Mouse (Mus musculus) ES-Bruce4 (cell line): Measurements from ENCODE around the gene Lrrc9. TPM values are rescaled to one million over a fixed set of nuclear protein-coding genes. Genes with fewer than 3 reads are reported as not detected.

Experiments
- H3K27ac ChIP-seq: 2 replicates; pipeline ENCODE4 v1.5.1; 2012; ENCODE audit warnings: low read length, inconsistent platforms; ENCODE audit not compliant: insufficient read depth
- H3K27me3 ChIP-seq: 2 replicates; pipeline ENCODE4 v1.6.1; 2012; ENCODE audit warnings: mild to moderate bottlenecking, low read length, inconsistent platforms; ENCODE audit not compliant: control insufficient read depth, poor library complexity, insufficient read depth, severe bottlenecking
- H3K36me3 ChIP-seq: 2 replicates; pipeline ENCODE4 v1.6.1; 2012; ENCODE audit warnings: inconsistent platforms, mild to moderate bottlenecking, low read length, moderate library complexity; ENCODE audit not compliant: control insufficient read depth, poor library complexity, insufficient read depth, severe bottlenecking
- H3K4me1 ChIP-seq: one replicate; pipeline ENCODE4 v1.8.1; 2011; ENCODE audit warnings: low read length; ENCODE audit not compliant: control insufficient read depth, insufficient read depth
- H3K4me3 ChIP-seq: 2 replicates; pipeline ENCODE4 v1.5.1; 2011; ENCODE audit warnings: low read depth, mild to moderate bottlenecking, low read length
- H3K9ac ChIP-seq: 2 replicates; pipeline ENCODE4 v1.6.1; 2012; ENCODE audit warnings: low read depth, mild to moderate bottlenecking, inconsistent platforms; ENCODE audit not compliant: poor library complexity, severe bottlenecking
- H3K9me3 ChIP-seq: replicated peaks from 2 replicates; pipeline ENCODE4 v1.6.1; 2012; ENCODE audit warnings: mild to moderate bottlenecking, low read length, inconsistent platforms; ENCODE audit not compliant: control insufficient read depth, poor library complexity, insufficient read depth, severe bottlenecking
- CTCF ChIP-seq: IDR thresholded peaks from one replicate; pipeline ENCODE4 v1.8.1; 2011; ENCODE audit warnings: low read depth, low read length
- EP300 ChIP-seq: IDR thresholded peaks from 2 replicates; pipeline ENCODE4 v1.6.1; 2011; ENCODE audit warnings: low read depth, low read length; ENCODE audit not compliant: insufficient read depth
- POLR2A ChIP-seq: IDR thresholded peaks from one replicate; pipeline ENCODE4 v1.8.1; 2011; ENCODE audit warnings: low read length; ENCODE audit not compliant: insufficient read depth
- polyA plus RNA-seq: library from polyadenylated mRNA; stranded (reverse); fragments of >200 nt; gene quantifications from 2 replicates; pipeline ENCODE4 v1.2.4, GENCODE M21; 2011; ENCODE audit warnings: low read depth; ENCODE audit not compliant: missing spikeins, insufficient read depth, insufficient read length

Gene Lrrc9
- polyA plus RNA-seq, 1 experiment: 4.6 TPM

GRCm38 (mm10) chr12:72461894-72462530 is 20.3 kb downstream of the Lrrc9 start:
- H3K4me3 ChIP-seq: no peak overlapping the region
- no peaks in the 10 kb centered on the region for H3K4me1 ChIP-seq
- no peaks in the 10 kb centered on the region for H3K27me3 ChIP-seq
- no peaks in the 10 kb centered on the region for H3K36me3 ChIP-seq
- no peak overlapping the region for H3K9ac ChIP-seq
- H3K27ac ChIP-seq: no peak overlapping the region
- H3K9me3 ChIP-seq: no peaks in the 10 kb centered on the region
- TF ChIP-seq CTCF (peak; percentile 33), POLR2A (no peak)

- TF ChIP-seq EP300 (no peak), CTCF (no peak), POLR2A (no peak)
- H3K4me1 ChIP-seq: no peaks in the 10 kb centered on the region
- no peaks in the 10 kb centered on the region for H3K9me3 ChIP-seq
- H3K4me3 ChIP-seq: no peak overlapping the region
- no peak overlapping the region for H3K9ac ChIP-seq
- H3K27me3 ChIP-seq: no peaks in the 10 kb centered on the region
- H3K27ac ChIP-seq: no peak overlapping the region
- H3K36me3 ChIP-seq: no peaks in the 10 kb centered on the region
Measured at GRCm38 (mm10) chr12:72465826-72466501, 24.3 kb downstream of the Lrrc9 start.

GRCm38 (mm10) chr12:72467269-72467668 is 25.6 kb downstream of the Lrrc9 start:
- TF ChIP-seq CTCF (no peak), POLR2A (no peak), EP300 (no peak)
- Histone ChIP-seq H3K4me1 (no peaks in the 10 kb centered on the region), H3K27ac (no peak overlapping the region), H3K9ac (no peak overlapping the region), H3K9me3 (no peaks in the 10 kb centered on the region), H3K36me3 (no peaks in the 10 kb centered on the region), H3K4me3 (no peak overlapping the region), H3K27me3 (no peaks in the 10 kb centered on the region)

DNA sequence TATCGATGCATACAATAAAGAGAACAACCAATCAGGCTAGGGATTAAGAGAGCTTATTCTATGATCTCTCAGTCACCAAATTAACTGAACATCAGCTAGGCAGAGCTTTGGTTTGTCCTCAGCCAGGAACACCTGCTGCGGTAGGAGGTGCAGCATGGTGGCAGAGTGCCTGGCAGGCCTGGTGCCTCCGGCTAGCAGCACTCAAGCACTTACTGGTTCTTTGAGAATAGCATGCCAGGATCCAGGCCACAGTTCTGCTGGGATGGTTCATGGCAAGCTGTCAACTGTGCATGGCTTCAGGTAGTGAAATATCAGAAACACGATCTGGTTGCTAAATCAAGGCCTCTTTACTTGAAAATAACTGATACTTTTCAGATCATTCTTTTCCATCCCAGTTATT is 26.1 kb downstream of the Lrrc9 start:
- Histone ChIP-seq H3K27me3 (no peaks in the 10 kb centered on the region), H3K4me1 (no peaks in the 10 kb centered on the region), H3K36me3 (no peaks in the 10 kb centered on the region), H3K4me3 (no peak overlapping the region), H3K9ac (no peak overlapping the region), H3K9me3 (no peaks in the 10 kb centered on the region), H3K27ac (no peak overlapping the region)
- TF ChIP-seq POLR2A (no peak), EP300 (no peak), CTCF (no peak)

GRCm38 (mm10) chr12:72476773-72477450 is 35.2 kb downstream of the Lrrc9 start:
- Histone ChIP-seq H3K4me1 (no peaks in the 10 kb centered on the region), H3K27ac (no peak overlapping the region), H3K9me3 (no peaks in the 10 kb centered on the region), H3K9ac (no peak overlapping the region), H3K4me3 (no peak overlapping the region), H3K27me3 (no peaks in the 10 kb centered on the region), H3K36me3 (no peaks in the 10 kb centered on the region)
- TF ChIP-seq EP300 (no peak), POLR2A (no peak), CTCF (no peak)

DNA sequence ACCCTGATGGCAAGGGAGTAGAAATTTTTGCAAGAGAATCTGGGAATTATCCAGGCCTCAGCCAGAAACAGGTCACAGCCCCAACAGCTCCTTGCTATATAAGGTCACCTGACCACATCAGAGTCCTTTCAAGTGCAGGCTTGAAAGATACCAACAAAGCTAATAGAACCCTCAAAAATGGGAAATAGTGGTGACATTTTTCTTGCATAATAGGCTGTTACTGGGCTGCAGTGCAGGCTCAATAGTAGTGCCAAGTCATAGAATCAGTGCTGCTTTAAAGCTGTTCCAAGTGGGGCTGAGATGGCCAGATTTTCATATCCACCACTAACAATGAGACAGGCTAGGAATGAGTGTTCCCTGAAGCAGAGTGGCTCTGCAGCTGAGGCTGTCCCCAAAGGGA is 40.6 kb downstream of the Lrrc9 start:
- H3K9me3 ChIP-seq: no peaks in the 10 kb centered on the region
- H3K36me3 ChIP-seq: no peaks in the 10 kb centered on the region
- H3K4me1 ChIP-seq: no peaks in the 10 kb centered on the region
- H3K27ac ChIP-seq: no peak overlapping the region
- H3K4me3 ChIP-seq: no peak overlapping the region
- no peak overlapping the region for H3K9ac ChIP-seq
- no peaks in the 10 kb centered on the region for H3K27me3 ChIP-seq
- no peak for TF ChIP-seq POLR2A
- TF ChIP-seq EP300: no peak
- TF ChIP-seq CTCF: no peak
